Mouse (Mus musculus): Measurements from ENCODE around the gene Ppp1r3c.
A peak's percentile ranks its signal among the peaks of the same experiment; 100 is the strongest.
"Not testable (repeated sequence)": the region's sequence is repeated elsewhere in the genome, so short reads cannot be mapped to it uniquely, and the experiment has no call there.

The Ppp1r3c gene

GRCm38 (mm10) chr19:36736537-36736936 is at the start of gene Ppp1r3c:
Gene Ppp1r3c (minus strand): TSS chr19:36736653.
- DNase-seq (ENCODE audit: low spot score in 2 of 2): peak; percentile 42 to 65

- no peak for DNase-seq (ENCODE audit: low spot score in 2 of 2)
Measured at GRCm38 (mm10) chr19:36783179-36783578, 46.7 kb upstream of the Ppp1r3c start.

GRCm38 (mm10) chr19:36782591-36782990 is 46.1 kb upstream of the Ppp1r3c start:
- no peak for DNase-seq (ENCODE audit: low spot score in 2 of 2)

GRCm38 (mm10) chr19:36781996-36782395 is 45.5 kb upstream of the Ppp1r3c start:
- no peak for DNase-seq (ENCODE audit: low spot score in 2 of 2)

GRCm38 (mm10) chr19:36780375-36780774 is 43.9 kb upstream of the Ppp1r3c start:
- no peak for DNase-seq (ENCODE audit: low spot score in 2 of 2)

- DNase-seq (ENCODE audit: low spot score in 2 of 2): no peak
Measured at GRCm38 (mm10) chr19:36779765-36780164, 43.3 kb upstream of the Ppp1r3c start.

GRCm38 (mm10) chr19:36775531-36775930 is 39.1 kb upstream of the Ppp1r3c start:
- DNase-seq (ENCODE audit: low spot score in 2 of 2): no peak

GRCm38 (mm10) chr19:36773716-36774459 is 37.4 kb upstream of the Ppp1r3c start:
- no peak for DNase-seq (ENCODE audit: low spot score in 2 of 2)

GRCm38 (mm10) chr19:36768084-36768483 is 31.6 kb upstream of the Ppp1r3c start:
- no peak for DNase-seq (ENCODE audit: low spot score in 2 of 2)

- no peak for DNase-seq (ENCODE audit: low spot score in 2 of 2)
Measured at GRCm38 (mm10) chr19:36764451-36764850, 28.0 kb upstream of the Ppp1r3c start.

- no peak for DNase-seq (ENCODE audit: low spot score in 2 of 2)
Measured at GRCm38 (mm10) chr19:36748996-36749395, 12.5 kb upstream of the Ppp1r3c start.

GRCm38 (mm10) chr19:36742331-36742730 is 5.9 kb upstream of the Ppp1r3c start:
- no peak for DNase-seq (ENCODE audit: low spot score in 2 of 2)

GRCm38 (mm10) chr19:36739566-36740211 is 3.2 kb upstream of the Ppp1r3c start:
- no peak for DNase-seq (ENCODE audit: low spot score in 2 of 2)

GRCm38 (mm10) chr19:36738009-36738408 is 1.6 kb upstream of the Ppp1r3c start:
- no peak for DNase-seq (ENCODE audit: low spot score in 2 of 2)

GRCm38 (mm10) chr19:36737087-36737486 is 634 bp upstream of the Ppp1r3c start:
- no peak for DNase-seq (ENCODE audit: low spot score in 2 of 2)

GRCm38 (mm10) chr19:36734308-36735038 is 2.0 kb downstream of the Ppp1r3c start:
- no peak for DNase-seq (ENCODE audit: low spot score in 2 of 2)

- no peak for DNase-seq (ENCODE audit: low spot score in 2 of 2)
Measured at GRCm38 (mm10) chr19:36733191-36733943, 3.1 kb downstream of the Ppp1r3c start.

GRCm38 (mm10) chr19:36731310-36731709 is 5.1 kb downstream of the Ppp1r3c start:
- DNase-seq (ENCODE audit: low spot score in 2 of 2): no peak

- DNase-seq (ENCODE audit: low spot score in 2 of 2): not testable (repeated sequence)
Measured at GRCm38 (mm10) chr19:36730414-36730813, 6.0 kb downstream of the Ppp1r3c start.

- DNase-seq (ENCODE audit: low spot score in 2 of 2): no peak
Measured at GRCm38 (mm10) chr19:36728741-36729460, 7.6 kb downstream of the Ppp1r3c start.

- DNase-seq (ENCODE audit: low spot score in 2 of 2): no peak
Measured at GRCm38 (mm10) chr19:36724970-36725369, 11.5 kb downstream of the Ppp1r3c start.

All from spleen, postnatal 4 days (tissue).